Mouse (Mus musculus) thymus, postnatal 4 days (tissue): ENCODE data around the gene Arpc2.
A peak's percentile ranks its signal among the peaks of the same experiment; 100 is the strongest.

Experiments used
- DNase-seq: peaks from one replicate; pipeline ENCODE4 v3.0.0; 2021

Arpc2 gene

GRCm38 (mm10) chr1:74303509-74304338, 67.8 kb downstream of the Arpc2 start:
- DNase-seq, result peak; percentile 62

DNA sequence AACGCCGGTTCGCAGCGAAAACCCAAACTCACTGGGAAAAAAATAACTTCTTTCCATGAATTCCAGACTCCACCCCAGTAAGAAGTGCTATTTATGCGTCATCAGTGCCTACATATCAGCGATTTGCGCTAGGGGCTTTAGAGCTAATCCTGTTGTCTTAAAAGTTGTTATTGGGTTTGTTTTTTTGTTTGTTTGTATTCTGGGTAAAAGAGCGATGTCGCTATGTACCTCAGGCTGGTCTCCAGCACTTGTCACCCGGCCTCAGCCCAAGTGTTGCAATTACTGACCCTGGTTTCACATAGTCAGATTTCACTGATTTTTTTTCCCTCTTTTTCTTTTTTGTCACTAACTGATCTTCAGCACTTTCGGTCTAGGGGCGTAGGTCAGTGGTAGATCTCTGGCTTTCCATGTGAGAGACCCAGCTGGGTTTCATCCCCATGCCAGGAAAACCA, 68.5 kb downstream of the Arpc2 start:
- no peak for DNase-seq

DNA sequence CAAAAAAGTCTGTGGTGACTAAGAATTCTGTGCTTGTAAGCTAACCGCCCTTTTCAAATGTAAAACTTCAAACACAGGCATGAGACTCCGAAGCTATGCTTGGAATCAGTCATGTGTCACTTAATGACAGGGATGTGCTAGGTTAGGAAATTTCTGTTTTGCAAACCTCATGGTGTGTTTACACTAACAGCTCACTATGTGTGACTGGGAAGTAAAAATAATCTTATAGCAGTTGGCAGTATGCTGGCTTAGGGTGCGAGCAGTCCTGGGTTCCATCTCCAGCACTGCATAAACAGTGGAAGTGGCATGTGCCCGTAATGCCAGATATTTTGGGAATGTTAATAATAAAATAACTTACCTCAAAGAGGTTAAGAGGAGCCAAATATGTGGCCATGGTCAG, 69.1 kb downstream of the Arpc2 start:
- no peak for DNase-seq

GRCm38 (mm10) chr1:74305522-74305921, 69.6 kb downstream of the Arpc2 start, which contains the start of gene Tmbim1:
TSS of gene Tmbim1 (minus strand) at chr1:74305622.
- no peak for DNase-seq

DNA sequence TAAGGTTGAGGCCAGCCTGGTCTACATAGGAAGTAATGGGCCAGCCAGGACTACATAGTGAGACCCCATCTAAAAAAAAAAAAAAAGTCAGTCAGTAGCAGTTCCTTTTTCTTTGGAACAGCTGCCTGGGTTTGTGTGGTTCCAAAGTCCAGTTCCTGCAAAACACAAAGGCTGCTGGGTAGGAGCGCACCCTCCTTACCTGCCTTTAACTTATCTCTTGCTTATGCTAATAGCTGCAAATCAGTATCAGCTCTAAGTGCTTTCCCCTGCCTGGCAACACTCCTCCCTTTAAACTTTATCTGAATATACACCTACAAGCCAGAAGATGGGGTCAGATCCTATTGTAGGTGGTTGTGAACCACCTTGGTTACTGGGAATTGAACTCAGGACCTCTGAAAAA, 71.3 kb downstream of the Arpc2 start:
- DNase-seq, result no peak

DNA sequence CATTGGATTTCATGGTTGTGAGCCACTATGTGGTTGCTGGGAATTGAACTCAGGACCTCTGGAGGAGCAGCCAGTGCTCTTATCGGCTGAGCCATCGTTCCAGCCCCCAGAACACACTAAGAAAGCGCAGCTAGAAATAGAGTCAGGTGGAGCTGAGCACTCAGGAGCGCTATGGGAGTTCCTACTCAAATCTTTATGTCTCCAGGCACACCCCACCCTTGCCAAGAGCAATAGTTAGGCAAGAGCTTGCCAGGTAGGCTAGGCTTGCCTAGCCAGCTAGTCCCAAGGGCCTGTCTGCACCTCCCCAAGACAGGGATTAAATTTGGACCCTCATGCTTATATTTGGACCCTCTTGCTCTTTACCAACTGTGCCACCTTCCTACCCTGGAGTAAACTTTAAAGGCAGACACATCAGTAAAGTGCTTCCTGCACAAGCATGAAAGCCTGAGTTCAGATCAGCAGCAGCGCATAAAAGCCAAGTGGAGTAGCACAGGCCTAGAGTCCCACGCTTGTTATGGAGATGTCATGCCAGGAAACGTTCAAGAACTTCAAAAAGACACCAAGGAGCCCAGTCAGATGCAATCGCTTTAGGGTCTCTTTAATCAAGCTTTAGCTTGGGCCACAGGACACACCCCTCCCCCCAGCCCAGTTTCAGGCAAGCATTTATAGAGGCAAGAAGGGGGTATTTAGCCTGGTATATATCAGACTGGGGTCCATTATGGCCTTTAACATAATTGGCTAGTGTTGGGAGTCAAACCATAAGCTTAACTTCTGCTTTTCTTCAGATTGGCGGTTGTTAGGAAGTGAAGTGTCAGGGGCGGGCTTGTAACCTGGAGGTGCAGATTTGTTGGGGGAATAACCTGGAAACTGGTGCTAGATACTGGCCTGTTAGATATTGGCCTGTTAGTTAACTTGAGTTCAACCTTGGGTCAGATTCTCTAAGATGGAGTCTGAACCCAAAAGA, 72.4 kb downstream of the Arpc2 start:
- DNase-seq, result no peak

- no peak for DNase-seq
Measured at GRCm38 (mm10) chr1:74309767-74310166, 73.9 kb downstream of the Arpc2 start.

DNA sequence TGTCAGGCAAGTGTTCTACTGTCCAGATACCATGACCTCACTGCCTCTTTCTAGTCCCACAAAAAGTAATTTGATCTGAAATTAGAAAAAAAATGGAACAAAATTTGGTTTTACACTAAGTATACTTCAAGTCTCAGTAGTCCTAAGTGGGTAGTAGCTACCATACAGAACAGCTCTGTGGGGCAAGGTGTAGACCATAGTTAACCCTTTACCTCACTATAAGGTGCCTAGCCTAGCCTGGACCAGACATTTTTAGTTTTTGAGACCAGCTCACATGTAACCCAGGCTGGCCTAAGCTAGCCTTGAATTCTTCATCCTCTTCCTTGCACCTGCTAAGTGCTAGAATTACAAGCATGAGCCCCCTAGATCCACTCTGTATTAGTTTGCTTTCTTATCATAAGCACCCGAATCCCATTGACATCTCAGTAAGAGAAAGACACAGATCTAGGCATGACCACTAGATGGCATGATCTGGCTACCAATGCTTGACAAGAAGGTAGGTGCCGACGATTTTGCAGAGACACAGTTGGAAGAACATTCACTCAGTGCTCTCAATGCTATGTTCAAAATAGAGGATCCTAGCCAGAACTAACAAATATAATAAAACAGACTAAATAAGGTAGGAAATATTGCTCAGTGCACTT, 77.3 kb downstream of the Arpc2 start:
- peak; percentile 59 for DNase-seq

- no peak for DNase-seq
Measured at GRCm38 (mm10) chr1:74314796-74315195, 78.9 kb downstream of the Arpc2 start.

GRCm38 (mm10) chr1:74316114-74316827, 80.4 kb downstream of the Arpc2 start:
- DNase-seq, result no peak
